Comparison of ENCODE assay signal across 19 mouse cellular contexts in the genomic region with DNA sequence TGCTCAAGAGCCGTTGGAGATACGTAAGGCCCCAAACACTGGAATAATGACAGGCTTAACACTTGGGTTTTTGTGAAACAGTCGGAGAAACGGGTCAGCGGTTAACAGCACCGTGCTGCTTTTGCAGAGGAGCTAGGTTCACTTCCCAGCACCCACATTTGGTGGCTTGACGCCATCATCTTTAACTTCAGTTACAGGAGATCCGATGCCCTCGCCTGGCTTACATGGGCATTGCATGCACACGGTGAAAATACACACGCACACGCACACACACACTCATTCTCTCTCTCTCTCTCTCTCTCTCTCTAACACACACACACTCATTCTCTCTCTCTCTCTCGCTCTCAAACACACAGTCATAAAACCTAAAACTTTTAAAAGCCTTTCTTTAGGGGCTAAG.
DNase-seq lines count a peak whose midpoint lies in the region; ATAC-seq and TF ChIP-seq lines count a peak whose summit lies in the region.
"Had no signal": no experiment of that assay in that cellular context is flagged by ENCODE, and none has a peak within 500 bp of the region (broad histone marks: within the 10 kb centered on the region; RNA-seq: fewer than 3 reads in every experiment).

No protein-coding gene starts in this region.

- peak; percentile 20 to 53 for DNase-seq in cerebellum, postnatal 14 days
- DNase-seq in cerebellum, adult 11-12 months = no peak
- no peak for DNase-seq in layer of hippocampus, adult 2 months (ENCODE audit: low spot score in 2 of 2)
- no peak for DNase-seq in layer of hippocampus, postnatal 36 days
- DNase-seq in ZHBTc4 (ENCODE audit: low read depth, low spot score) = peak; percentile 43
- no peak for DNase-seq in heart, postnatal 4 days
- no peak for DNase-seq in gastrocnemius, postnatal 25 days
- DNase-seq: adrenal gland, postnatal 10 days; cerebellum, adult 8-10 months; embryo, embryonic 11 days; kidney, adult 9 months; spleen, adult 18-20 months; thymus, postnatal 36 days had no signal

- no peaks in the 10 kb centered on the region for H3K27me3 ChIP-seq in neural tube, embryonic 13.5 days
- H3K27me3 ChIP-seq: heart, embryonic 15.5 days; limb, embryonic 13.5 days; liver, embryonic 15.5 days; stomach, embryonic 15.5 days had no signal

- no peaks in the 10 kb centered on the region for H3K9me3 ChIP-seq in neural tube, embryonic 13.5 days
- H3K9me3 ChIP-seq: heart, embryonic 15.5 days; liver, embryonic 15.5 days; midbrain, embryonic 12.5 days; stomach, embryonic 15.5 days had no signal

- H3K4me2 ChIP-seq in neural tube, embryonic 13.5 days = no peak overlapping the region
- H3K4me2 ChIP-seq: heart, embryonic 15.5 days; limb, embryonic 13.5 days; liver, embryonic 15.5 days; midbrain, embryonic 12.5 days; stomach, embryonic 15.5 days had no signal

- ATAC-seq in neural tube, embryonic 13.5 days (ENCODE audit: low read depth) = no peak

- H3K36me3 ChIP-seq in neural tube, embryonic 13.5 days = peaks cover 10% of the 10 kb centered on the region; the same call in 1 of the 2 replicates
- H3K36me3 ChIP-seq: heart, embryonic 15.5 days; stomach, embryonic 15.5 days had no signal

- peaks cover 27% of the 10 kb centered on the region for H3K4me1 ChIP-seq in neural tube, embryonic 13.5 days (replicated peaks)
- H3K4me1 ChIP-seq: heart, embryonic 15.5 days; liver, embryonic 15.5 days; stomach, embryonic 15.5 days had no signal

- H3K27ac ChIP-seq in layer of hippocampus, adult 2 months = peak overlapping the region; percentile 75; the same call in 1 of the 2 replicates
- peak overlapping the region; percentile 55 for H3K27ac ChIP-seq in neural tube, embryonic 13.5 days (replicated peaks)
- H3K27ac ChIP-seq: heart, embryonic 15.5 days; limb, embryonic 13.5 days; liver, embryonic 15.5 days; midbrain, embryonic 12.5 days; stomach, embryonic 15.5 days had no signal

- WGBS in neural tube, embryonic 13.5 days = 90% methylated on average over 13 of the region's 13 CpGs

- no peak overlapping the region for H3K9ac ChIP-seq in neural tube, embryonic 13.5 days
- H3K9ac ChIP-seq: heart, embryonic 15.5 days; limb, embryonic 13.5 days; liver, embryonic 15.5 days; midbrain, embryonic 12.5 days; stomach, embryonic 15.5 days had no signal

- no peak overlapping the region for H3K4me3 ChIP-seq in layer of hippocampus, adult 2 months
- H3K4me3 ChIP-seq in neural tube, embryonic 13.5 days = no peak overlapping the region
- H3K4me3 ChIP-seq: heart, embryonic 15.5 days; limb, embryonic 13.5 days; liver, embryonic 15.5 days; midbrain, embryonic 12.5 days; stomach, embryonic 15.5 days had no signal

- peak; percentile 24; the same call in 1 of the 2 replicates for TF ChIP-seq CTCF in layer of hippocampus, adult 2 months (conservative IDR thresholded peaks at IDR 0.05)

Comparison
In these comparisons a context has a peak if more than half of its experiments do, and no peak if none do; other contexts are left out.
1. DNase-seq: peak in cerebellum, postnatal 14 days (2 of 2) and ZHBTc4 (single experiment); none in cerebellum, adult 11-12 months (single experiment), layer of hippocampus, adult 2 months (0 of 2), layer of hippocampus, postnatal 36 days (0 of 2), heart, postnatal 4 days (single experiment) and gastrocnemius, postnatal 25 days (single experiment).